Mouse (Mus musculus): ENCODE results near the gene Shb.

Gene Shb

GRCm38 (mm10) chr4:45481431-45481830 is 50.8 kb downstream of the Shb start:
- no peak for DNase-seq (ENCODE audit: low spot score in 2 of 2)

DNA sequence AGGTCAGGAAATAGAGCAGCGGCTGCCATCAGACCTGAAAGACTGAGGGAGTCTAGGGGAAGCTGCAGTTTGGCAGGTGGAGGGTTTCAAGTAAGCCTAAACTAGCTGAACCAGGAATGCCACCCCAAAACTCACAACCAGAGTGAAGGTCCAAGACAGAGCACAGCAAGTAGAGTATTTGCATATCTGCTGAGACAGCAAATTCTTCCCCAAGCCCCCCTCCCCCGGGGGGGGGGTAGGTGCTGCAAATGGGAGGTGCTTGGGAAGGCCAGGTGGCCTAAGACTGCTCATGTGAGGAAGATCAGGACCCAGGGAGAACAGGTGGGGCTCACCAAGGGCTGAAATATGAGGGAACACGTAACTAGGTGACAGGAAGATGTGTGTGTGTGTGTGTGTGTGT is 51.7 kb downstream of the Shb start:
- DNase-seq (ENCODE audit: low spot score in 2 of 2) = no peak

DNA sequence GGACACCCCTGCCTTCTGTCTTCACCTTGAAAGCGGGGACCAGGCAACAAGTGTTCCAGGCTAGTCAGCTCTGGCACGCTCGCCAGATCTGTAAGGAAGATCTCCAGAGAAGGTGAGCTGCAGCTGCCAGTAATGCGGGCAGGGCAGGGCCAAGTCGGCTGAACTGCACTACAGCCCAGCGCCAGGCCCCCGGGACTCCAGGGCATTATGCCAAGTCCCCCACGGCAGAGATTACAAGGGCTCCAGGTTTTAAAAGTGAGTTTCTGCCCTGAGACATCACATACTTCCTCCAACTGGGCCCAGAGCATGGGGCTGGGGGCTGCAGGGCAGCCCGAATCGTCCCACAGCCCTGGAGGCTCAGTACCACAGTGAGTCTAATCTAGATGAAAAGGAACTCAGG is 52.8 kb downstream of the Shb start:
- no peak for DNase-seq (ENCODE audit: low spot score in 2 of 2)

DNA sequence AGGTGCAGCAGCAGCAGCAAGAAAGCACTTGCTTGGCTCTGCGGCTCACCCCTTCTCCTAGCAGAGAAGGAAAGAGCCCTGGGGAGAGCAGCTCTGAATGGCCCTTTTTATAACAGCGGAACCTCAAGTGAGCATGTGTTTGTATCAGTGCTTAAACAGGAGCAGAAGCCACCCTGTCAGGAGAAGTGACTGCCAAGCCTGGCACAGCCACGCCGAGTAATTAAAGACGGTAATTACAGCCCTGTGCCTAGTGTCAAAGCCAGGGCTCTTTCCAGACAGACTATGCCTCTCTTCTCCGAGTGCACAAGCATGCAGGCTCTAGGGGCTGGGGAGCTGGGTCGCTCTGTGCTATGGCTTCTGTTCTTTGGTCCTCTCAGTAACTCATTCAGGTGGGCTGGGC is 54.1 kb downstream of the Shb start:
- DNase-seq (ENCODE audit: low spot score in 2 of 2) = no peak

GRCm38 (mm10) chr4:45477047-45477446 is 55.2 kb downstream of the Shb start:
- no peak for DNase-seq (ENCODE audit: low spot score in 2 of 2)

GRCm38 (mm10) chr4:45474832-45475231 is 57.4 kb downstream of the Shb start:
- no peak for DNase-seq (ENCODE audit: low spot score in 2 of 2)

GRCm38 (mm10) chr4:45474131-45474530 is 58.1 kb downstream of the Shb start:
- DNase-seq (ENCODE audit: low spot score in 2 of 2) = no peak

DNA sequence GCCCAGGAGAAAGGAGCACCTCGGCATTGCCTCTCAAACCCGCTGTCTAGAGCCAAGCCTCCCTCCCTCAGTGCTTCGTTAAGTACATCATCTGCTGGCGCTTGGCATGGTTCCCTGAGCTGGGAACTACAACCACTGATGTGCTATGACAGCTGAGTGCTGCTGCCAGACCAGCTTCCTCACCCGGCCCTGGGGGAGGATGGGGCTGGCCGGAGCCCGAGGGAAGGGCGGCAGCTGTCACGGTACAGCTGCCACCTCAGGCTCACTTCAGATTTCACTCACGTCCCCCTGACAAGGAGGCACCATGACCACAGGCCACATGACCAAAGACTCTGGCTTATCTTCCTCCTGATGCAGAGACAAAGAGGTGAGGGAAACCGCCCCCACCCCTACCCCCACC is 59.1 kb downstream of the Shb start:
- peak; percentile 49 to 57 for DNase-seq (ENCODE audit: low spot score in 2 of 2)

DNA sequence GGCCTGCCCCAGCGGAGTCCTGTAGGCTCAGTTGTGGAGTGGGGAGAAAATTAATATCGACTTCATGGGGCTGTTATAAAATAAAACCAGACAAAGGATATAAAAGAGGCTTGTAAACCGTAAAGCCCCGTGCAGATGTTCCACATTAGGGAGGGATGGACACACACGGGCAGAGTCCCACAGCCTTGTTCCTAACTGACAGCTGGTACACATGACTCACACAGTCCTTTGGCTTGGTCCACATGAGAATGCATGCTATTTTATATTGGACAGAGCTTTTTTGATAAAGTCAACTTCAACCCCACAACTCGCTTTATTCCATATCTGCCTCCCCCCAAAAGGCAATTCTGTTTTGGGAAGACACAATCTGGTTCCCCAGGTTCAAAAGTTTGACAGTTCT is 59.6 kb downstream of the Shb start:
- DNase-seq (ENCODE audit: low spot score in 2 of 2) = no peak

- DNase-seq (ENCODE audit: low spot score in 2 of 2) = no peak
Measured at GRCm38 (mm10) chr4:45471654-45472556, 60.4 kb downstream of the Shb start.

DNA sequence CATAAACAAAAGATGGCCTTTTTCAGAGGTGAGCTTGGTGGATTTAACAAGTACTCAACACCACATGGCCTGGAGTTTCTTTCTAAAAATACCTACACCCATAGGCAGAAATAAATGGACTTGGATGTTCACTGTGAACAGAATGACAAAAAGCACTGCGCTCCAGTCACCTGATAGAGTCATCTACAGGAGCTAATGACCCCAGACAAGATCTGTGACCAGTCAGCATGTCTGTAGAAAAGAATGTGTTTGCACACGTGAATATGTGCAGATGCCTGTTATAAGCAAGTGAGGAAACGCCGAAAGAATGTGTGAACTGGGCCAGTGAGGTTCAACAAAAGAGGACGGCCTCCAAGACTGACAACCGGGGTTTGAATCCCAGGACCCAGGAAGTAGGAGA is 63.2 kb downstream of the Shb start:
- DNase-seq (ENCODE audit: low spot score in 2 of 2) = no peak

DNA sequence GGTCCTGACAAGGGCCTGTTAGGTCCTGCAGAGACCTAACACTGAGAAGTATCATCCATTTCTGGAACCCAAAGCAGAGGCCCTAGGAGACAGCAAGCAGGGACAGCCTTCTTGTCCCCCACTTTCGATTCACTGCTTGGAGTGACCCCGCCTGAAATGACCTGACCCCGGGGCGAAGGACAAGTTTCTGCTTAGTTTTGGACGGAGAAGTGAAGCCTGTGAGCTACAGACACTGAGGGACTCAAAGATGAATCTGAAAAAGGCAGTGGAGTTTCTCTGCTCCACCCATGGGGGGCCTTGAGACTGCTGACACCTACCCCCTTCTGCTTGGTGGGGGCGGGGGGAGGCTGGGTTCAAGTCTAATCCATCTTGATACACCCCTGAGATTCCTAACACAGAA is 63.8 kb downstream of the Shb start:
- no peak for DNase-seq (ENCODE audit: low spot score in 2 of 2)

- no peak for DNase-seq (ENCODE audit: low spot score in 2 of 2)
Measured at GRCm38 (mm10) chr4:45467115-45467912, 65.0 kb downstream of the Shb start.

DNA sequence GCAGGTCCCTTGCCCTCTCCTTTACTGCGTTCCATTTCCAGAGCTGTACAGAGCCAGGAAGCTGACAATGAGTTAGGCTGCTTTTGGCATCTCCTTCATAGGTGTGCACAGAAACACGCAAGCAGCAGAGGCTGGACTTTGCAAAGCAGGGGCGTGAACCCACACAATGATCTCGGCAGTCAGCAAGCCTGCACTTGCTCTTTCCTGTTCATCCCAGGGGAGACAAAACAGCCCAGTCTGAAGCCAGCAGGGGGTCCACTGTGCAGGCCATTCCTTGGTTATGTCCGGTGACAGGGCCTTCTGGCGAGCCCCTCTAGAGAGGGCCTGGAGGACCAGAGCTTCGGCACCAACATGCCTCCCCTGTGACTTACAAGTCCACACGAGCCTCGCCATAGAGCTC is 67.3 kb downstream of the Shb start:
- DNase-seq (ENCODE audit: low spot score in 2 of 2) = no peak

DNA sequence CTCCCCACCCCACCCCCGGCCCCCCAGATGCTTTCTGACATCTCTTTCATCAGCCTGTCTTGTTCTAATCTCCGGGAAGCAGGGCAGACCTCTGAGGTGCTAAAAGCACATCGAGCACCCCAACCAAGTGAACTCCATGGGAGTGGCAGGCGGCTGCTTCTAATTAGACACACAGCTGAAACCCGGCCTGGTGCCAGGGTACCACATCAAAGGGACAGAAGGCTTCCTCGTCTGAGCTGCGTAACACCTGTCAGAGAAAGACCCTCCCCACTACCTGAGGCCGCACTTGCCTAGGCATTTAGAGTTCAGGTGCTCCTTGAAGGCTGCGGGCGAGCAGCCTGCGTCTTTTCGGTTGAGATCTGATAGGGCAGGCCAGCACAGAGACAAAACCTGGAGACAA is 67.7 kb downstream of the Shb start:
- DNase-seq (ENCODE audit: low spot score in 2 of 2) = no peak

- no peak for DNase-seq (ENCODE audit: low spot score in 2 of 2)
Measured at GRCm38 (mm10) chr4:45464123-45464522, 68.1 kb downstream of the Shb start.

DNA sequence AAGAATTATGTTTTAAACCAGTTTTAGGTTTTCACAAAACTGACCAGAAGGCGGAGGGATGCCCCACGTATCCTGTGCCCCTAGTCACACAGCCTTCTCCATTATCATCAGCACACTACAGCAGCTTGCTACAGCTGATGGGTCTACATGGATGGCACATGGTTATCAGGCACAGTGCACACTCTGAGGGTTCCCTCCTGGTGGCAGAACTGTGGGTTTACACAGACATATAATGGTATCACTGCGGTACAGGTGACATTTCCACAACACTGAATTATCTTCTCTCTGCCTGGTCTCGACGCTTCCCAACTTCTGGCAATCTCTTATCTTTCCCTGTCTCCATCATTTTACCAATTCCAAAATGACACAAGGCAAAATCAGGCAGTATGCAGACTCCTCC is 69.6 kb downstream of the Shb start:
- DNase-seq (ENCODE audit: low spot score in 2 of 2) = peak in 1 of 2 experiments; percentile 26

GRCm38 (mm10) chr4:45461661-45462060 is 70.6 kb downstream of the Shb start:
- no peak for DNase-seq (ENCODE audit: low spot score in 2 of 2)

DNA sequence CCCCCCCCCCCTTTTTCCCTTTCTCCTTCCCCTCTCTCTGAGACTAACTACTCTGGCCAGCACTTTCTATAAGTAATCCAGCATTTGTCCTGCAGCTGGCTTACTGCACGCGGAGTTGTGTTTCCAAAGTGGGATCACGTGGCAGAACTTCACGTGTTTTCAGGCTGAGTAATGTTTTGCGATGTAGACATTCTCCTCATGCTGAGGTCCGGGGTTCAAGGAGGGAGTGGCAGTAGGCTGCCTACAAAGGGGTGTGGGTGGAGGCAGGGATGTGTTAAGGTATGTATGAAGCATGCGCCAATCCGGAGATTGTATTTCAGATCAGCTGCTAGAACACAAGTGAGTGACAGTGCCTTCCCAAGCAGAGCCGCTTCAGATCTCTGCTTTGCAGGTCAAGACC is 72.9 kb downstream of the Shb start:
- no peak for DNase-seq (ENCODE audit: low spot score in 2 of 2)

DNA sequence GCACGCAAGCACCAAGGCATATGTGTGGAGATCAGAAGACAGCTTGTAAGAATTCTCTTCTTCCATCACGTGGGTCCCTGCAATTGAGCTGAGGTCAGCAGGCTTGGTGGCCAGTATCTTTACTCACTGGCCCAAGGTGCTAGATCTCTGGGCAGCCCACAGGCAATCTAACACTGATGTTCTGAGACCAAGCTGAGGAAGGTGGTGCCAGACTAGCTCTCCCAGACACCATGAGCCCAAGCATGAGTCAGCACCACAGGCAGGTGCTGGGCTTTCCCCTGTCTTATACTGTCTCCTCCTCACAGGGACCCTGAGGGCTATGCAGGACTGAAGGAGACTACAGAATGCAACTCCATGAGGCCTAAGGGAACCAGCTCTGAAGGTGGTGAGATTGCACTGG is 74.7 kb downstream of the Shb start:
- DNase-seq (ENCODE audit: low spot score in 2 of 2) = no peak

GRCm38 (mm10) chr4:45455001-45455400 is 77.3 kb downstream of the Shb start:
- DNase-seq (ENCODE audit: low spot score in 2 of 2) = no peak

DNA sequence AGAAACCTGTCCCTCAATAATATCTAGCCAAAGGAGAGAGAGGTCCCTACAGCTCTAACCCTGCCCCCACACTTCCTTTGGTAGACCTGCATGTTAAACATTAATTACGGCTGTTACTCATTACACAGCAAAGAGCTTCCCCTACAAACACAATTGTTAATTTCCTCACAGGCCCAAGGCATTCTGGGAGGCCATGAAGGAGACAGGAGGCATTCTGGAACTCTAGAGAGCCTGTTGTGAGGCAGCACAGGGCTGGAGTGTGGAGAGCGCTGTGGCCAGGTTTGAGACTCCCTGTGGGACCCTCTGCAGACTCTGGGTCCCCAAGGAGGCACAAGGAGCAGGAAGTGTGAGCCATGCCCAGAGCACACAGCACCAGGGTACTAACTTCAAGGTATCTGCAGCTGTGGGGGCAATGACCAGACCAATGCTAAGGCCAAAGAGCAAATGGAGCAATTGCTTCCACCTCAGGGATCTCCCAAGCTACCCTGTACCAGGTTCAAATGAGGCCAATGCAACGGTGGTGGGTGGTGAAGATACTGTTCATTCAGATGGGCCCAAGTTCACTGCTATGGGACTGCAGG is 78.9 kb downstream of the Shb start:
- no peak for DNase-seq (ENCODE audit: low spot score in 2 of 2)

Measured in spleen, postnatal 36 days (tissue).